Mouse (Mus musculus) monocyte, adult 2 months (primary cell): Measurements from ENCODE around the gene Sertad1.
A peak's percentile ranks its signal among the peaks of the same experiment; 100 is the strongest.
"Not testable (repeated sequence)": the region's sequence is repeated elsewhere in the genome, so short reads cannot be mapped to it uniquely, and the experiment has no call there.

Experiments
- DNase-seq, 2 experiments: peaks; one replicate each; pipeline ENCODE4 v3.0.0; 2022; ENCODE audit warnings: low spot score in 2 of 2, low read depth in 1 of 2

Gene Sertad1

DNA sequence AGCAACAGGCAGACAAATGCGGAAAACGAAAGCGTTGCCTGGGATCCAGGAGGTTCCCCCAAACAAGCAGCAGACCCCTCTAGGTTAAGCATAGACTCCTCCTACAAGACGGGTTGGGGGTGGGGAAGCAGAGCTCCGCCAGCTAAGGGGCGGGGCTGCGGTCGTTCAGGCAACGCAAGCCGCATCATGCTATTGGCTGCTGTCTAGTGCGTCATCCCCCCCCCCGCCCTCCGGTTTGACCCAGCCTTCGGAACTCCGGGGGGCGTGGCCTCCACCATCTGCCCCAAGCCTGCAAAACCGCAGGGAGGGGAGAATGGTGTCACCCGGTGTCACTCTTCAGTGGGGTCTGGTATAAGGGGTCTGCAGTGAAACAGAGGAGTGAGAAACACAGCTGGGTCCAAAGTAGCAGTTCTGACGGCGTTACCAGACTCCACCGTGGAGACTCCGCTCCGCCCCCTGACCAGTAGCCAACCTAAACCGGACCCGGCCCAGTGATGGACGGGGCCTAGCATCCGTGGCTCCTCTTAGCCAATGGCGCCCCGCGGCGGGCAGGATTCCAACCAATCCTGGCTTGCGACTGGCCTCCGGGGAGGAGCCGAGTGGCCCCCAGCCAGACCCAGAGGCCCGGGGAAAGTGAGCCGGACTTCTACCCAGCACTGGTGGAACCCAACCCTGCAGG is 13.4 kb upstream of the Sertad1 start, which contains the start of gene Sertad3:
Gene Sertad3, plus strand, starts transcription at position 613 of the 679 bp plus-strand sequence.
- DNase-seq = peak; percentile 96 to 98

DNA sequence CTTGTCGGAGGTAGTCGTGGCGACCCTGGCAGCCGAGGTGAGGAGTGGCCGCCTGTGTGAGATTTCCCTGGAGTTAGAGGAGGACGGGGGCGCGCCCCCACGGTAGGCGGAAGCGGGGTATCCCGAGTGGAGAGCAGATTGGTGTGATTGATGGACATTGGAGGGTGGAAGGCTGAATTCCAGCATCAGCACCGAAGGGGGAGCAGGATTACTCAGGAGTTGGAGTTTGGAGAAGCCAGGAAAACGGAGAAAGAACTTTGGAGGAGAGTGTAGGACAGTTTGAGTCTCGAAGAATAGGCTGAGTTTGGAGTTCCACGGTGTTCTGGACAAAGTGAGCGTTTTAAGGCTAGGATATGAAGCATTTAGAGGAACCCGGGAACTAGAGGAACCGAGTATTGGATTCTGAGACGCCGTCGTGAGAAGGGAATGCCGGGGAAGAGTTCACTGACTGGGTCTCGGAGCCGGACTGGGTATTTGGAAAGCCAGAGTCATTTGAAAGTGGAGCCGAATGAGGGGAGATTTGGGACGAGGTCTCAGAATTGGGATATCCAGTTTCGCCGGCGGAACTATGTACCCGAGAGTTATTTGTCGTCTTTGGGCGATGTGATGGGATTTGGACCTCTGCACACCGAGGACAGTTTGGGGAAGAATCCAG is 12.7 kb upstream of the Sertad1 start:
- no peak for DNase-seq

DNA sequence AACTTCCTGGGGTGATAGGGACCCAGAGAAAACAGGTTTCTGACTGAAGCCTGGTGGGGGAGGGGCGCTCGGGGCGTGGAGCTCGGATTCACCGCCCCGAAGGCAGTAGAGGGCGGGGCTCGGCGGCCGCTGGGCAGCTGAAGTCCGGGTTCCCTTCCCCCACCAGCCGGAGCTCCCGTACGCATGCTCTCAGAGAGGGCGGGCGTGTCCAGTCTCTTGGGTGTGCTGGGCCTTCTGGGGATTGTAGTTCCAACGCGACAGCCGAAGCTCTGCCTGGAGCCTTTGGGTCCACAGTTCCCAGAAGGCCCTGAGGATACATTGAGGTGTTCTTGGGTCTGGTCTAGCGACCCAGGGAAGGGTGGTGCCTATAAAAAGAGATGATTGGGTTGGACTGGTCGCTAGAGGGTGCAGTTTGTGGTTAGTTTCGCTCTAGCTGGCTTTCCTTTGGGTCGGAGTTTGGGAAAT is 12.2 kb upstream of the Sertad1 start:
- DNase-seq = peak; percentile 91 to 95

DNA sequence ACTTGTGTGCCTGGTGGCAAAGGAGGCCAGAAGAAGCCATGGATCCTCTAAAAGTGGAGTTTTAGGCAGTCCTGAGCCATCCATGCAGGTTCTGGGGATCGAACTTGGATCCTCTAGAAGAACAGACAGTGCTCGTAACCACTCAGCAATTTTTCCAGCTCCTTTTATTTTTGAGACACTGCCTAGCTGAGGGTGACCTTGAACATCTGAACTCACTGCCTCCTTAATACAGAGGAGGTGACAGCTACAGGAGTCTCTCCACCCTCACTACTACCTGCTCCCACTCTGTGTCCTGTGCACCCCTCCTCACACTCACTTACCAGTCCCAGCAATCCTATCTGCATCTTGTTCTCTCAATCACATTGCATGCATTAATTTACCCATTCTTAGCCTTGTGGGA is 11.1 kb upstream of the Sertad1 start:
- DNase-seq = no peak

DNA sequence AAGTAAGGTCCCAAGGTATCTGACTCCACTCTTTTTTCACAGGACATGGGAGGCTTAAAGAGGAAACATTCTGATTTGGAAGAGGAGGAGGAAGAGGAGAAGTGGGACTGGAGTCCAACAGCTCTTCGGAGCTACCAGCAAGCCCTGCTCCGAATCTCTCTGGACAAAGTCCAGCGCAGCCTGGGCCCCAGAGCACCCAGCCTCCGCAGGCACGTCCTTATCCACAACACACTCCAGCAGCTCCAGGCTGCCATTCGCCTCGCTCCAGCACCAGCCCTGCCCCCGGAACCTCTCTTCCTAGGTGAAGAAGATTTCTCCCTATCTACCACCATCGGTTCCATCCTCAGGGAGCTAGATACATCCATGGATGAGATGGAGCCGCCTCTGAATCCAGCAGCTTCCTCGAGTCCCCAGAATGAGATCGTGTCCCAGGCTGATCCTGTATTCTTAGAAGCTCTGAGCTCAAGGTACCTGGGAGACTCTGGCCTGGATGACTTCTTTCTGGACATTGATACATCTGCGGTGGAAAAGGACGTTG is 10.5 kb upstream of the Sertad1 start:
- no peak for DNase-seq

DNA sequence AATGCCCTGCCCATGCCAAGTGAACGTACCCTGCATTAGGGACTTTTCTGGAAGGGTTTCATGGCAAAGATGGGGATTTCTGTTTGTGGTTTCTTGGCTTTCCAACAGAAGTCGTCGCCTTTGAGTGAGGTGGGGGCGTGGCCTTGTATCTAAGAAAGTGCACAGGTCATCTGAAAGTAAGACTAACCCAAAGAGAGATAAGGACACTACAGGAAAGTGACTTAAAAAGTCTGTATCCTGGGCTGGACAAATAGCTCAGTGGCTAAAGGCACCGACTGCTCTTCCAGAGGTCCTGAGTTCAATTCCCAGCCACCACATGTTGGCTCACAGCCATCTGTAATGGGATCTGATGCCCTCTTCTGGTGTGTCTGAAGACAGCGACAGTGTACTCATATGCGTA is 8.1 kb upstream of the Sertad1 start:
- no peak for DNase-seq

DNA sequence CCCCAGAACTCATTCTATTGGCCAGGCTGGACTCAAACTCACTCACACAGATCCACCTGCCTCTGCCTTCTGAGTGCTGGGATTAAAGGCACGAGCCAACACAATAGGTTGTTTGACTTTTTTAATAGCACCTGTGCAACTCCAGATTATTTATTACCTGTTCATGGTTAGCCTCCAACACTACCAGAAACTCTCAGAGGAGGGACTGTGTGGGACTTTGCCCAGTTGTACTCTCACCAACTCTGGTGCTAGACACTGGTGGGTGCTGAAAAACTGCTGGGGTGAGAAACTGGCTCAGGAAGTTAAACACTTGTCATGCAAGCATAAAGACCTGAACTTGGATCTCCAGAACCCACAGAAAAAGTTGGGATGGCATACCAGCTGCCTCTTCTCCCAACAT is 7.0 kb upstream of the Sertad1 start:
- DNase-seq = no peak

DNA sequence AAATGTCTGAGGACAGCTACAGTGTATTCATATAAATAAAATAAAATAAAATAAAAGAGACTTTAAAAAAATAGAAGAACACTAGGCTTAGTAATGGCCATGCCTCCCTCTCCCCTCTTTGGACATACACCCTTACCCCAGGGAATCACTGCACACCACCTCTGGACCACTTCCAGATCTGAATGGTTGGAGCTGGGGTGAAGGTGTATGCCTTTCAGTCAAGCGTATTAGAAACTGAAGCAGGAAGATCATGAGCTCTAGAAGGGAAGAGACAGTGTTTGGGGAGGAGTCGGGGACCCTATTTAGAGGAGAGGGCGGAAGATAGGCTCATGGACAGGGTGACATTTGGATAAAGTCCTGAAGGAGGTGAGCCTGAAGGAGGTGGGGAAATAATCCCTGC is 6.2 kb upstream of the Sertad1 start:
- no peak for DNase-seq

DNA sequence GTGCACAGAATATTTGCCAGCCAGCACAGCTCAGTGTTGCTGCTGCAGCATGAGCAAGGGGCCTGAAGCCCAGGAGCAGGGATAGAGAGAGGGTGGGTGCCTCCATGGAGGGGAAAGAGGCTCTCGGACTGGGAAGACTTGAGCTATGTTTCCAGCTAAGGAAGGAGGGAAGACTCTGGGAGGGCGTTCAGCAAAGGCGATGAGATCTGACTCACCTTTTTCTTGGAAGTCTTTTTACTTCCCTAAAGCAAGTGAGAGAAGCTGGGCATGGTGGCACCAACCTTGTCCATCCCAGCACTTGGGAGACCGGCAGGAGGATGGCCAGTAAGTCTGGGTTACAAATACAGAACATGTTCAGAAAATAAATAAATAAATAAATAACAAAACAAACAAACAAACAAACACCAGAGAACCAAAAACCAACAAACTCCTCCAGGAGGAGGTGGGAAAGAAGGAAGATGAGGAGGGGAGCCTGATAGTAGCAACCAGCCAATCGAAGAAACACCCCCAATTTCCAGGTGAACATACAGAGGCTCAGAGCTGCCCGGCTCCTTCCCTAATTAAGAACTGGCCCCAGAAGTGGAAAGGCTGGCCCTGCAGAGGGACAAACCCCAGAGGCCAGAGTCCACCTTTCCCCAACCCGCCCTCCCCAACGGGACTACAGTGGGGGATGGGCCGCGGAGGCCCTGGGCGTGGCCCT is 5.6 kb upstream of the Sertad1 start:
- no peak for DNase-seq

DNA sequence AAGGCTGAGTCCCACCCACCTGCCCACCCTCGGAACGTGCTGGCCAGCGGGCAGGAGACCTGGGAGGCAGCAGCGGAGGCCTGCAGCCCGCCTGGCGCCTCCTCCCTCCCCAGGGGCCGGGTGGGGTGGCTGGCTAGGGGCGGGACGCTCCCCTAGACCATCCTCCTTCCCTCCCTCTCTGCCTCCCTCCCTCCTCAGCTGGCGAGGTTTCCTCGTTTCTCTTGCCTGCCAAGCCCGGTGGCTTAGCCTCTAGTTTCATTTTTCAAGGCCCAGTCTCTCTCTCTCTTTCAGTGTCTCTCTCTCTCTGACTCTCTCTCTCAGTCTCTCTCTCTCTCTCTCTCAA is 5.1 kb upstream of the Sertad1 start:
- peak in 1 of 2 experiments; percentile 31 for DNase-seq

DNA sequence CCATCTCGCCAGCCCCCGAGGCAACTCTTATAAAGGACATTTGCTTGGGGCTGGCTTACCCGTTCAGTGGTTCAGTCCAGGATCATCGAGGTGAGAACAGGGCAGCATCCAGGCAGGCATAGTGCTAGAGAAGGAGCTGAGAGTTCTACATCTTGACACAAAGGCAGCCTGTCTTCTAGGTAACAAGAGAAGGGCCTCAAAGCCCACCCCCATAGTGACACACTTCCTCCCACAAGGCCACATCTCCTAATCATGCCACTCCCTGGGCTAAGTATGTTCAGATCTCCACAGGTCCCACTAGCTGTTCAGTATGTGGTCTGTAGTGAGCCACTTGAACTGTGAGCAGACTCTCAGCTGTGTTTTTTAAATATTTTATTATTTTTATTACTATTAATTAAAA is 2.9 kb upstream of the Sertad1 start:
- DNase-seq = no peak

DNA sequence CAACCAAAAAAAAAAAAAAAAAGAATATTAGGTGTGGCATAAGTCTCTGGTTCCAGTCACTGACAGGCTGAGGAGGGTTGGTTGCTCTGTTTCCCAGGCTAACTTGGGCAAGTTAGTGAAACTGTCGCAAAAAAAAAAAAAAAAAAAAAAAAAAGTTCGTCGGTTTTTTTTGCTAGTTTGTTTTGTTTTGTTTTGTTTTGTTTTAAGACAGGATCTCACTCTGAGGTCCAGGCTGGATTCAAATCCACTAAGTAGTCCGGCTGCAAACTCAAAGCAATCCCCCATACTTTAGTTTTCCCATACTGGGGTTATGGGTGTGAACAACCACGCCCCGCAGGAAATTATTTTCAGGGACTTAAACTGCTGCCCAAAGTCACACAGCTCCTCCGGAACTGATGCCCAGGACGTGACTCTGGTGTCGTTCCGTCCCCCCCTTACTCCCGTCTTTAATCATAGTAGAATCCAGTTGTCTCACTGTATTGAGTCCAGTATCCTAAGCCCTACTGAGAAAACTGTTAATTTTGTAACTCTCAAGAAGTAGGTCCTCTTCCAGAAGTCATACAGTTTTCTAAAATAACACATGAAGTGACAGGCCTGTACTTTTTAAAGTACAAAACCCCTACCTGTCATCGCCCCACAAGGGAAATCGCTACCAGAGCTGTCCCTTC is 474 bp upstream of the Sertad1 start:
- no peak for DNase-seq

DNA sequence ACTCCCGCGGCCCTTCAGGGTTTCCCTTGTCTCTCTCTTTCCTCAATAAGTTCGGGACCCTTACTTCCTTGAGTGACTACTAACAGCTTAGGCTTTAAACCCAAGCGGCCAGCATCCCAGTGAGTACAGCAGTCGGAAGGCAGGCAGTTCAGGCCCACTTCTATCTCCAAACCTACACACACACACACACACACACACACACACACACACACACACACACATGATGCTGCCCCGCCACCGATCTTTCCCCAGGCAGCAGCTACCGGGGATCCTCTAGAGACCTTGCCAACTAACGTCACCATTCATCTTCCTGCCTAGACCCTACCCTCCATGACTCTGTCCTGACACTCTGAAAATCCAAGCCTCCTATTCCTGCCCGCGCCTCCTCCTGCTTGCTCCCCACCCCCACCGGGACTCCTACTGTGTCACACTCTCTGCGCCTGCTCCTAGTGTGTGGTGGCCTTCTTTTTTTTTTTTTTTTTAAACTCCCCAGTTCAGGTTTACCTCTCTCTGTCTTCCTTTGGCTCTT is 1.1 kb downstream of the Sertad1 start:
- no peak for DNase-seq

DNA sequence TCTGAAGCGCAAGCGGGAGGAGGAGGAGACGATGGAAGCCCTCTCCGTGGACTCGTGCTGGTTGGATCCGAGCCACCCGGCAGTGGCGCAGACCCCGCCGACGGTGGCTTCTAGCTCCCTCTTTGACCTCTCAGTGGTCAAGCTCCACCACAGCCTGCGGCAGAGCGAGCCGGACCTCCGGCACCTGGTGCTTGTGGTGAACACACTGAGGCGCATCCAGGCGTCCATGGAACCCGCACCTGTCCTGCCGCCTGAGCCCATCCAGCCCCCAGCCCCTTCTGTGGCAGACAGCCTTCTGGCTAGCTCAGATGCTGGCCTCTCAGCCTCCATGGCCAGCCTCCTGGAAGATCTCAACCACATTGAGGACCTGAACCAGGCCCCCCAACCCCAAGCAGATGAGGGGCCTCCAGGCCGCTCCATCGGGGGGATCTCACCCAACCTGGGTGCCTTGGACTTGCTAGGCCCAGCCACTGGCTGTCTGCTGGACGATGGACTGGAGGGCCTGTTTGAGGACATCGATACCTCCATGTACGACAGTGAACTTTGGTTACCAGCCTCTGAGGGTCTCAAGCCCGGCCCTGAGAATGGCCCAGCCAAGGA is 2.7 kb downstream of the Sertad1 start:
- no peak for DNase-seq

DNA sequence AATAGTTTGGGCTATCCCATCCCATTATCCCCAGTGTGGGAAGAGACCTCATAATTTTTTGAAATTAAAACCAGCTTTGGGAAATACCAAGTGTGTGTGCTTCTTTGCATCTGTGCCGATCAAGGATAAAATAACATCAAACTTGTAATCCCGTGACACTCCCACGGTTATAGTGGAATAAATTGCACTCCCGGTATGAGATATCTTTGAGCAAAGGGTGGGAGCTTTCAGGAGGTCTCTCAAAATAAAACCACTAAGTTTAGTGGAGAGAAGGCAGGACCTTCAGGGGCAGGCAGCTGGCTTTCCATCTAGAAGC is 3.5 kb downstream of the Sertad1 start:
- no peak for DNase-seq

DNA sequence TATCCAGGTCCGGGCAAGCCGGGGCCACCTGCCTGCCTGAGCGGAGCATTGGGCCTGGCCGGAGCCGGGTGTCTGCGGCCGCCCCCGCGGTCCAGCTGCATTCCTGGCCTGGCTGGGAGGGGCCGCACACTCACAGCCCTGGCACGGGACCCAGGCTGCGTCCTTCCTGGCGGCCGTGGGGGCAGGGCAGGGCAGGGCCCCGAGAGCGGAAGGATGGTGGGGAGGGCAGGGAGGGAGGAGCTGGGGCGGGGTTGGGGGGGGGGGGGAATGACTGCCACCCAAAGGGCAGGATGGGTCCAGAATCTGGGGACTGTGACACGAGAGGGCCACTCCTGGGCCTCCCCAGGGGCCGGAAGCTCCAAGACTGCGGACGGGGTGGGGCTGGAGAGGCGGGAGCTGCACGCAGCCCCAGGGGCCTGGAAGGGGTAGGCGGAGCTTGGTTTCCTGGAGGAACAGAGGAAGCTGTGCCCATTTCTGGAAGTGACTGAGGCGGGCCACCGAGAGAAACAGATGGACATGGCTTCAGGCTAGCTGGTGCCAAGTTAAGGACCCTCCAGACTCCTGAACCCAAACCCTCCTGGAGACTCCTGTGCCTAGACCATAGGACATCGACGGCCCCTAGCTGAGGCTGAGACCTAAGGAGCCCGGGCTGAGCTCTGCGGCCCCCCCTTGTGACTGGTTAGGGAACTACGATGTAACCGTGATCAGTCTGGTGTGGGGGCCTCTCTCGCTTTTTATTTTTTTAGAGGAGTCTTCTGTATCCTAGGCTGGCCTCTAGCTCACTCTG is 4.0 kb downstream of the Sertad1 start:
- DNase-seq = peak; percentile 85 to 86

DNA sequence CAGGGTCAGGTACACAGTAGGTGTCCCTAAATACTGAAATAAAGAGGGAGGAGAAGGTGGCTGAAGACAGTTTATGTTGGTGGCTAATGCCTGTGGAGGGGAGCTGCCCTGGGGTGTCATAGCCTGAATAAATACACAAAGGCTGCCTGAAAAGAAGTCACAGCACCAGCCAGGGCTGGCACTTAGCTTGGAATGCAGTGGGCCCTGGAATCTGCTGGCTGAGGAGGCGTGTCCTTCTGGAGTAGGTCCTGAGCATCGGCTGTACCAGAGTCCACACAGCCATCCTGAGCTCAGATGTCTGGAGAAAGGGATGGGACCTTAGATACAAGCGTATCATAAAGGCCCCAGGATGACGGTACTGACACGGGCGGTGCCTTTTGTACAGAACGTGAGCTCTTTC is 5.1 kb downstream of the Sertad1 start:
- no peak for DNase-seq

DNA sequence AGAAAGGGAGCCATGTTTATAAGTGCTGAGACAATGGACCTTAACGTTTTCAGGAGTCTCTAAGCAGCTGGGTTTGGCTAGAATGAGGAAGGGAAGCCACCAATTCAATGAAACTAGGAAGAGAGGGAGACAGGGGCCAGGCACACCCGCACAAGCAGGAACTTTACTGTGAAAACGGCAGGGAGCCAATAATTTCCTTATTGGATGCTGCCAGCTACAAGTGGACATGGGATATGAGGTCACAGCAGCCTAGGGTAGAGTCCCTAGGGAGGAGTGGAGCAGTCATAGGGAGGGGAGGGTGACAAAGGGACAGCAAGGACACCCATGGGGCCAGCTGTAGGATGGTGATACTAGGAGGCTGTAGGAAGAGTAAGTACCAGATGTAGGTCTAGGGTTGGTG is 6.3 kb downstream of the Sertad1 start:
- no peak for DNase-seq

DNA sequence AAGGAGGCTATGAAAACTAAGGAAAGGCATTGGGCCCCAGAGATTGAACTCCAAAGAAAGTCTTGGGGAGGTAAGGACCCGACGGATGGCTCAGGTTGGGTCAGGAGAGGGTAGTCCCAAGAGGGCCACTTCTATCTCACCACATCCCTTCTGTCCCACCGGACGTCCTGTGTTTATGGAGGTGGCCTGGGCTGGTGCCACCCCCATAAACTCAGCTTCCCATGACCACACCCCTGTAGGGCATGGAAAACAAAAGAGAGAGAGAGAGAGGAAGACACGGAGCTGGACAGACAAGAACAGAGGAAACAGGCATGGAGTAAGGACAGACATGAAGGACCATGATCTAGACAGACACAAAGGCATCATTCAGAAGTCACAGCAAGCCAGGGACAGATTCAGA is 6.7 kb downstream of the Sertad1 start:
- no peak for DNase-seq

DNA sequence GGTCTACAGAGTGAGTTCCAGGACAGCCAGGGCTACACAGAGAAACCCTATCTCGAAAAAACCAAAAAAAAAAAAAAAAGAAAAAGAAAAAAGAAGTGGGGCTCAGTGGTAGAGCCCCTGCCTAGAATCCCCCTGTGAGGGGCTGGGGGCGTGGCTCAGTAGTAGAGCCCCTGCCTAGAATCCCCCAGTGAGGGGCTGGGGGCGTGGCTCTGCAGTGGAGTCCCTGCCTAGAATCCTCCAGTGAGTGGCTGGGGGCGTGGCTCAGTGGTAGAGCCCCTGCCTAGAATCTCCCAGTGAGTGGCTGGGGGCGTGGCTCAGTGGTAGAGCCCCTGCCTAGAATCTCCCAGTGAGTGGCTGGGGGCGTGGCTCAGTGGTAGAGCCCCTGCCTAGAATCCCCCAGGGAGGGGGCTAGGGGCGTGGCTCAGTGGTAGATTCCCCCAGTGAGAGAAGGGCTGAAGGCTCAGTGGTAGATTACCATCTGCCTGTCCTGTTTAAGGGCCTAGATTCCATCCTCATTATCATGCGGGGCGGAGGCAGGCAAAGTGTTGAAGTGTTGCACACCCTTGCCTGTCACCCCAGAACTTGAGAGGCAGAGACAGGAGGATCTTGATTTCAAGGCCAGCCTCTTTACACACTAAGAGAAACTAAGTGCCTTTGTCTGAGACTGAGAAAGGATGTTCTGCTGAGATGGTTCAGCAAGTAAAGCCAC is 8.1 kb downstream of the Sertad1 start:
- not testable (repeated sequence) for DNase-seq
